Comparison of ENCODE assay signal across 15 mouse cellular contexts in genomic region chr7:18963294-18963843, GRCm38 (mm10). TPM values are rescaled to one million over a fixed set of nuclear protein-coding genes. Genes with fewer than 3 reads are reported as not detected.
DNase-seq lines count a peak whose midpoint lies in the region; ATAC-seq and TF ChIP-seq lines count a peak whose summit lies in the region.
"Had no signal": no experiment of that assay in that cellular context is flagged by ENCODE, and none has a peak within 500 bp of the region (broad histone marks: within the 10 kb centered on the region; RNA-seq: fewer than 3 reads in every experiment).

No protein-coding gene starts in this region.

- no peak for ATAC-seq in stomach, embryonic 14.5 days (ENCODE audit: insufficient number of reproducible peaks, insufficient read depth, low FRiP score, low read depth)
- ATAC-seq in stomach, postnatal 0 days (ENCODE audit: low FRiP score, low TSS enrichment), result no peak
- ATAC-seq in intestine, embryonic 15.5 days, result no peak

- no peaks in the 10 kb centered on the region for H3K36me3 ChIP-seq in stomach, embryonic 14.5 days (ENCODE audit: control insufficient read depth, insufficient read depth, low read length)
- H3K36me3 ChIP-seq in stomach, postnatal 0 days (ENCODE audit: control insufficient read depth, insufficient read depth, low read length), result no peaks in the 10 kb centered on the region
- no peaks in the 10 kb centered on the region for H3K36me3 ChIP-seq in intestine, embryonic 15.5 days
- H3K36me3 ChIP-seq: embryonic facial prominence, embryonic 15.5 days; limb, embryonic 15.5 days had no signal

- H3K27ac ChIP-seq in stomach, embryonic 14.5 days (ENCODE audit: low read length), result no peak overlapping the region
- no peak overlapping the region for H3K27ac ChIP-seq in stomach, postnatal 0 days (replicated peaks)
- H3K27ac ChIP-seq in intestine, embryonic 15.5 days, result no peak overlapping the region
- H3K27ac ChIP-seq: embryonic facial prominence, embryonic 15.5 days; limb, embryonic 15.5 days; macrophage had no signal

- H3K27me3 ChIP-seq in stomach, embryonic 14.5 days (ENCODE audit: control insufficient read depth, insufficient read depth, low read length), result peaks cover 42% of the 10 kb centered on the region
- H3K27me3 ChIP-seq in stomach, postnatal 0 days (ENCODE audit: control insufficient read depth, insufficient read depth, low read length), result peaks cover 4% of the 10 kb centered on the region; the same call in 1 of the 2 replicates
- H3K27me3 ChIP-seq in intestine, embryonic 15.5 days (replicated peaks), result peaks cover 67% of the 10 kb centered on the region

- no peaks in the 10 kb centered on the region for H3K4me1 ChIP-seq in stomach, embryonic 14.5 days (ENCODE audit: control insufficient read depth, insufficient read depth, low read length)
- no peaks in the 10 kb centered on the region for H3K4me1 ChIP-seq in stomach, postnatal 0 days (replicated peaks; ENCODE audit: control insufficient read depth, insufficient read depth)
- H3K4me1 ChIP-seq in intestine, embryonic 15.5 days (replicated peaks), result peaks cover 16% of the 10 kb centered on the region

- no peak for TF ChIP-seq EP300 in stomach, postnatal 0 days (optimal IDR thresholded peaks at IDR 0.05)

- no peak for TF ChIP-seq CTCF in stomach, postnatal 0 days (IDR thresholded peaks at IDR 0.05; ENCODE audit: low read depth)

- H3K4me3 ChIP-seq in stomach, embryonic 14.5 days (ENCODE audit: low read depth, low read length), result no peak overlapping the region
- H3K4me3 ChIP-seq in stomach, postnatal 0 days (ENCODE audit: low read depth, low read length), result no peak overlapping the region
- H3K4me3 ChIP-seq in intestine, embryonic 15.5 days (replicated peaks), result no peak overlapping the region
- H3K4me3 ChIP-seq: limb, embryonic 15.5 days had no signal

- DNase-seq in heart, adult 11 months, result peak; percentile 92
- no peak for DNase-seq in heart, postnatal 4 days
- DNase-seq in stomach, postnatal 0 days (ENCODE audit: low spot score), result no peak
- no peak for DNase-seq in adrenal gland, postnatal 10 days
- no peak for DNase-seq in retina, embryonic 14.5 days (ENCODE audit: low spot score)
- no peak for DNase-seq in layer of hippocampus, postnatal 25 days (ENCODE audit: extremely low spot score in 1 of 2, low spot score in 1 of 2)
- DNase-seq: adrenal gland, adult 8-10 months; cerebellum, adult 18-20 months; gastrocnemius, postnatal 10 days; layer of hippocampus, adult 9-11 months had no signal

- no peak overlapping the region for H3K9ac ChIP-seq in stomach, embryonic 14.5 days (replicated peaks; ENCODE audit: low read depth, low read length)
- H3K9ac ChIP-seq in stomach, postnatal 0 days (ENCODE audit: low read length), result no peak overlapping the region
- no peak overlapping the region for H3K9ac ChIP-seq in intestine, embryonic 15.5 days
- H3K9ac ChIP-seq: embryonic facial prominence, embryonic 15.5 days; limb, embryonic 15.5 days had no signal

- H3K9me3 ChIP-seq in stomach, embryonic 14.5 days (ENCODE audit: control insufficient read depth, low read depth, low read length), result no peaks in the 10 kb centered on the region
- no peaks in the 10 kb centered on the region for H3K9me3 ChIP-seq in stomach, postnatal 0 days (ENCODE audit: control insufficient read depth, low read length)
- no peaks in the 10 kb centered on the region for H3K9me3 ChIP-seq in intestine, embryonic 15.5 days
- H3K9me3 ChIP-seq: embryonic facial prominence, embryonic 15.5 days; limb, embryonic 15.5 days had no signal

- WGBS in stomach, embryonic 14.5 days, result 1% methylated on average over 19 of the region's 19 CpGs
- 2% methylated on average over 19 of the region's 19 CpGs for WGBS in stomach, postnatal 0 days
- WGBS in intestine, embryonic 15.5 days, result 1% methylated on average over 19 of the region's 19 CpGs

- 0 out of 2 replicates have a peak overlapping the region, but pooled peaks have one; percentile 2 for H3K4me2 ChIP-seq in stomach, embryonic 14.5 days (replicated peaks; ENCODE audit: low read depth, low read length)
- H3K4me2 ChIP-seq in stomach, postnatal 0 days (replicated peaks; ENCODE audit: low read depth), result no peak overlapping the region
- 0 out of 2 replicates have a peak overlapping the region, but pooled peaks have one; percentile 11 for H3K4me2 ChIP-seq in intestine, embryonic 15.5 days (replicated peaks)
- H3K4me2 ChIP-seq: limb, embryonic 15.5 days had no signal

RNA-seq across cellular contexts. Expression of gene Nanos2, which starts 23.8 kb away (rescaled TPM):
- under 1 TPM in 1 of 2 experiments, not detected in 1; 0.23 TPM for total RNA-seq in heart, postnatal 4 days (2021)
- not detected in 2 replicates for polyA plus RNA-seq in stomach, embryonic 14.5 days (2014; fragmentation: Nextera tagmentation; extraction: Ambion mirVana)
- polyA plus RNA-seq in stomach, postnatal 0 days (2015; fragmentation: Nextera tagmentation; extraction: Ambion mirVana), result not detected in 2 replicates
- not detected in 2 replicates for polyA plus RNA-seq in intestine, embryonic 15.5 days (2015; fragmentation: Nextera tagmentation; extraction: Ambion mirVana)
- not detected for total RNA-seq in adrenal gland, postnatal 10 days (2021)
- under 1 TPM; 0.17 to 0.70 TPM for total RNA-seq in layer of hippocampus, postnatal 25 days (2021)
- total RNA-seq: adrenal gland, adult 8-10 months; gastrocnemius, postnatal 10 days had no signal
- polyA plus RNA-seq: embryonic facial prominence, embryonic 15.5 days; limb, embryonic 15.5 days; macrophage had no signal

RNA-seq across cellular contexts. Expression of gene Mypop, which starts 27.7 kb away (rescaled TPM):
- 1 to 10 TPM; 1.4 to 1.5 TPM for total RNA-seq in heart, postnatal 4 days (2021)
- polyA plus RNA-seq in stomach, embryonic 14.5 days (2014; fragmentation: Nextera tagmentation; extraction: Ambion mirVana), result 3.0 and 3.5 TPM in 2 replicates
- polyA plus RNA-seq in stomach, postnatal 0 days (2015; fragmentation: Nextera tagmentation; extraction: Ambion mirVana), result 1.3 and 1.4 TPM in 2 replicates
- polyA plus RNA-seq in intestine, embryonic 15.5 days (2015; fragmentation: Nextera tagmentation; extraction: Ambion mirVana), result 2.5 and 2.9 TPM in 2 replicates
- total RNA-seq in adrenal gland, postnatal 10 days (2021), result 1 to 10 TPM; 6.4 to 6.8 TPM
- 10 to 100 TPM; 44.9 to 48.3 TPM for total RNA-seq in layer of hippocampus, postnatal 25 days (2021)

RNA-seq across cellular contexts. Expression of gene Nova2, which starts 37.7 kb away (rescaled TPM):
- total RNA-seq in heart, postnatal 4 days (2021), result 1 to 10 TPM; 8.6 to 9.1 TPM
- polyA plus RNA-seq in stomach, embryonic 14.5 days (2014; fragmentation: Nextera tagmentation; extraction: Ambion mirVana), result 0.81 and 1.2 TPM in 2 replicates
- polyA plus RNA-seq in stomach, postnatal 0 days (2015; fragmentation: Nextera tagmentation; extraction: Ambion mirVana), result 0.18 and 0.22 TPM in 2 replicates
- 0.49 and 0.57 TPM in 2 replicates for polyA plus RNA-seq in intestine, embryonic 15.5 days (2015; fragmentation: Nextera tagmentation; extraction: Ambion mirVana)
- 1 to 10 TPM; 6.1 to 7.4 TPM for total RNA-seq in adrenal gland, postnatal 10 days (2021)
- total RNA-seq in layer of hippocampus, postnatal 25 days (2021), result 10 to 100 TPM; 69.2 to 93.3 TPM

RNA-seq across cellular contexts. Expression of gene Irf2bp1, which starts 40.5 kb away (rescaled TPM):
- 10 to 100 TPM; 27.3 to 32.3 TPM for total RNA-seq in heart, postnatal 4 days (2021)
- 22.7 and 25.5 TPM in 2 replicates for polyA plus RNA-seq in stomach, embryonic 14.5 days (2014; fragmentation: Nextera tagmentation; extraction: Ambion mirVana)
- polyA plus RNA-seq in stomach, postnatal 0 days (2015; fragmentation: Nextera tagmentation; extraction: Ambion mirVana), result 9.8 and 12.0 TPM in 2 replicates
- polyA plus RNA-seq in intestine, embryonic 15.5 days (2015; fragmentation: Nextera tagmentation; extraction: Ambion mirVana), result 24.5 and 24.6 TPM in 2 replicates
- total RNA-seq in adrenal gland, postnatal 10 days (2021), result 10 to 100 TPM; 36.9 to 37.2 TPM
- 10 to 100 TPM; 51.7 to 53.5 TPM for total RNA-seq in layer of hippocampus, postnatal 25 days (2021)

RNA-seq across cellular contexts. Expression of gene Ccdc61, which starts 53.2 kb away (rescaled TPM):
- 10 to 100 TPM; 11.9 to 14.9 TPM for total RNA-seq in heart, postnatal 4 days (2021)
- 18.5 and 21.7 TPM in 2 replicates for polyA plus RNA-seq in stomach, embryonic 14.5 days (2014; fragmentation: Nextera tagmentation; extraction: Ambion mirVana)
- 15.4 and 19.1 TPM in 2 replicates for polyA plus RNA-seq in stomach, postnatal 0 days (2015; fragmentation: Nextera tagmentation; extraction: Ambion mirVana)
- 25.2 and 29.2 TPM in 2 replicates for polyA plus RNA-seq in intestine, embryonic 15.5 days (2015; fragmentation: Nextera tagmentation; extraction: Ambion mirVana)
- total RNA-seq in adrenal gland, postnatal 10 days (2021), result 10 to 100 TPM; 12.5 to 13.9 TPM
- 10 to 100 TPM in 1 of 2 experiments, 1 to 10 TPM in 1; 9.5 to 13.5 TPM for total RNA-seq in layer of hippocampus, postnatal 25 days (2021)

Comparison
In these comparisons a context has a peak if more than half of its experiments do, and no peak if none do; other contexts are left out.
1. RNA of gene Mypop, which starts 27.7 kb away (total RNA-seq): 44.9 to 48.3 TPM in layer of hippocampus, postnatal 25 days; 6.4 to 6.8 TPM in adrenal gland, postnatal 10 days and 1.4 to 1.5 TPM in heart, postnatal 4 days; every median in the first group is over 4 times any median in the second.
2. RNA of gene Nova2, which starts 37.7 kb away (total RNA-seq): 69.2 to 93.3 TPM in layer of hippocampus, postnatal 25 days; 8.6 to 9.1 TPM in heart, postnatal 4 days and 6.1 to 7.4 TPM in adrenal gland, postnatal 10 days; every median in the first group is over 4 times any median in the second.